Mouse (Mus musculus) hindbrain, embryonic 16.5 days (tissue): ENCODE measurements around the gene Ankle2. TPM values are rescaled to one million over a fixed set of nuclear protein-coding genes. Genes with fewer than 3 reads are reported as not detected.

ENCODE experiments used
- ATAC-seq: fragments of 200-750 bp; cut with Nextera tagmentation; 2 replicates; pipeline ENCODE4 v1.8.0; 2017; ENCODE audit warnings: moderate TSS enrichment, moderate library complexity
- H3K27ac ChIP-seq: fragments of 300-500 bp; sonication (generic); 2 replicates; pipeline ENCODE4 v1.5.1; 2014; ENCODE audit warnings: low read depth, mild to moderate bottlenecking, control low read depth, low read length, moderate library complexity
- H3K27me3 ChIP-seq: fragments of 300-500 bp; sonication (generic); replicated peaks from 2 replicates; pipeline ENCODE4 v1.6.1; 2014; ENCODE audit warnings: low read length; ENCODE audit not compliant: control insufficient read depth, insufficient read depth
- H3K36me3 ChIP-seq: fragments of 300-500 bp; sonication (generic); 2 replicates; pipeline ENCODE4 v1.6.1; 2014; ENCODE audit warnings: mild to moderate bottlenecking, low read length, moderate library complexity, mixed read lengths; ENCODE audit not compliant: control insufficient read depth, insufficient read depth
- H3K4me1 ChIP-seq: fragments of 300-500 bp; sonication (generic); 2 replicates; pipeline ENCODE4 v1.6.1; 2014; ENCODE audit warnings: low read depth, low read length; ENCODE audit not compliant: control insufficient read depth, insufficient read depth
- H3K4me2 ChIP-seq: fragments of 300-500 bp; sonication (generic); 2 replicates; pipeline ENCODE4 v1.6.1; 2014; ENCODE audit warnings: mild to moderate bottlenecking, low read length, control low read depth, moderate library complexity
- H3K4me3 ChIP-seq: fragments of 300-500 bp; sonication (generic); 2 replicates; pipeline ENCODE4 v1.5.1; 2014; ENCODE audit warnings: mild to moderate bottlenecking, low read length, control low read depth, moderate library complexity
- H3K9ac ChIP-seq: fragments of 300-500 bp; sonication (generic); 2 replicates; pipeline ENCODE4 v1.6.1; 2014; ENCODE audit warnings: low read depth, mild to moderate bottlenecking, control low read depth, low read length, moderate library complexity
- H3K9me3 ChIP-seq: fragments of 300-500 bp; sonication (generic); 2 replicates; pipeline ENCODE4 v1.6.1; 2014; ENCODE audit warnings: mild to moderate bottlenecking, low read length, moderate library complexity; ENCODE audit not compliant: control insufficient read depth
- WGBS: fragments of 180-500 bp; shearing (Covaris S2); extraction: QIAGEN DNeasy Blood & Tissue Kit; methylation state at CpG from one replicate; pipeline ENCODE4 v1.1.7; 2014; 5-methylcytosine and 5-hydroxymethylcytosine counted together
- polyA plus RNA-seq: library from polyadenylated mRNA; unstranded; fragments of >200 nt; fragmentation: Nextera tagmentation; extraction: Ambion mirVana; gene quantifications from 2 replicates; pipeline ENCODE4 v1.2.1, GENCODE M21; 2015

Ankle2 gene
- polyA plus RNA-seq, result 17.2 and 18.2 TPM in 2 replicates

- Histone ChIP-seq H3K9ac (peak within 1 kb of the TSS; percentile 99), H3K4me1 (peaks cover 15% of the 10 kb centered on the region), H3K4me3 (peak within 1 kb of the TSS; percentile 100), H3K9me3 (no peaks in the 10 kb centered on the region), H3K36me3 (peaks cover 9% of the 10 kb centered on the region), H3K27me3 (no peaks in the 10 kb centered on the region), H3K27ac (peak within 1 kb of the TSS; percentile 93), H3K4me2 (peak within 1 kb of the TSS; percentile 71)
- WGBS, result under 1% methylated on average over 62 of the region's 81 CpGs
- ATAC-seq, result peak; percentile 98
These were observed at the start of gene Ankle2 for GRCm38 (mm10) chr5:110230780-110231461. TSS of gene Ankle2 (plus strand) at chr5:110231004.

- H3K4me2 ChIP-seq, result no peak overlapping the region
- H3K9me3 ChIP-seq, result no peaks in the 10 kb centered on the region
- no peak overlapping the region for H3K4me3 ChIP-seq
- peaks cover 13% of the 10 kb centered on the region for H3K4me1 ChIP-seq
- H3K27ac ChIP-seq, result no peak overlapping the region
- H3K36me3 ChIP-seq, result peaks cover 13% of the 10 kb centered on the region
- H3K9ac ChIP-seq, result no peak overlapping the region
- no peak for ATAC-seq
- H3K27me3 ChIP-seq, result no peaks in the 10 kb centered on the region
- WGBS, result 95% methylated on average over 5 of the region's 5 CpGs
These were observed 49.1 kb upstream of the Ankle2 start for GRCm38 (mm10) chr5:110181716-110182115.

GRCm38 (mm10) chr5:110203164-110203895 is 27.5 kb upstream of the Ankle2 start:
- ATAC-seq, result no peak
- H3K4me3 ChIP-seq, result no peak overlapping the region
- no peaks in the 10 kb centered on the region for H3K9me3 ChIP-seq
- no peak overlapping the region for H3K27ac ChIP-seq
- H3K9ac ChIP-seq, result no peak overlapping the region
- peaks cover 61% of the 10 kb centered on the region for H3K36me3 ChIP-seq
- H3K4me2 ChIP-seq, result no peak overlapping the region
- no peaks in the 10 kb centered on the region for H3K27me3 ChIP-seq
- 86% methylated on average over 10 of the region's 10 CpGs for WGBS
- H3K4me1 ChIP-seq, result no peaks in the 10 kb centered on the region

GRCm38 (mm10) chr5:110204777-110205176 is 26.0 kb upstream of the Ankle2 start:
- WGBS, result 84% methylated on average over 6 of the region's 6 CpGs
- no peak overlapping the region for H3K4me3 ChIP-seq
- H3K27ac ChIP-seq, result no peak overlapping the region
- no peak overlapping the region for H3K9ac ChIP-seq
- ATAC-seq, result no peak
- H3K27me3 ChIP-seq, result no peaks in the 10 kb centered on the region
- H3K9me3 ChIP-seq, result no peaks in the 10 kb centered on the region
- H3K4me2 ChIP-seq, result no peak overlapping the region
- peaks cover 69% of the 10 kb centered on the region for H3K36me3 ChIP-seq
- H3K4me1 ChIP-seq, result no peaks in the 10 kb centered on the region

GRCm38 (mm10) chr5:110211312-110211711 is 19.5 kb upstream of the Ankle2 start:
- 95% methylated on average over 2 of the region's 2 CpGs for WGBS
- Histone ChIP-seq H3K4me2 (no peak overlapping the region), H3K4me3 (no peak overlapping the region), H3K27ac (no peak overlapping the region), H3K4me1 (no peaks in the 10 kb centered on the region), H3K36me3 (peaks cover 65% of the 10 kb centered on the region), H3K9me3 (no peaks in the 10 kb centered on the region), H3K27me3 (no peaks in the 10 kb centered on the region), H3K9ac (no peak overlapping the region)
- ATAC-seq, result no peak

GRCm38 (mm10) chr5:110216780-110217179 is 14.0 kb upstream of the Ankle2 start:
- H3K36me3 ChIP-seq, result peaks cover 59% of the 10 kb centered on the region
- H3K27me3 ChIP-seq, result no peaks in the 10 kb centered on the region
- ATAC-seq, result no peak
- H3K9me3 ChIP-seq, result no peaks in the 10 kb centered on the region
- H3K4me1 ChIP-seq, result no peaks in the 10 kb centered on the region
- WGBS, result 93% methylated on average over 3 of the region's 3 CpGs
- H3K4me2 ChIP-seq, result no peak overlapping the region
- H3K9ac ChIP-seq, result no peak overlapping the region
- H3K4me3 ChIP-seq, result no peak overlapping the region
- no peak overlapping the region for H3K27ac ChIP-seq

- Histone ChIP-seq H3K9ac (no peak overlapping the region), H3K4me3 (no peak overlapping the region), H3K27ac (no peak overlapping the region), H3K27me3 (no peaks in the 10 kb centered on the region), H3K4me1 (no peaks in the 10 kb centered on the region), H3K36me3 (peaks cover 46% of the 10 kb centered on the region), H3K9me3 (no peaks in the 10 kb centered on the region), H3K4me2 (no peak overlapping the region)
- WGBS, result 94% methylated on average over 4 of the region's 4 CpGs
- no peak for ATAC-seq
These were observed 10.5 kb upstream of the Ankle2 start for GRCm38 (mm10) chr5:110220331-110220730.

- no peak overlapping the region for H3K4me3 ChIP-seq
- H3K9me3 ChIP-seq, result no peaks in the 10 kb centered on the region
- H3K4me1 ChIP-seq, result no peaks in the 10 kb centered on the region
- H3K27ac ChIP-seq, result no peak overlapping the region
- no peak overlapping the region for H3K9ac ChIP-seq
- no peak overlapping the region for H3K4me2 ChIP-seq
- H3K27me3 ChIP-seq, result no peaks in the 10 kb centered on the region
- ATAC-seq, result no peak
- WGBS, result 83% methylated on average over 6 of the region's 6 CpGs
- peaks cover 37% of the 10 kb centered on the region for H3K36me3 ChIP-seq
These were observed 8.0 kb upstream of the Ankle2 start for GRCm38 (mm10) chr5:110222757-110223156.

GRCm38 (mm10) chr5:110225056-110225455 is 5.7 kb upstream of the Ankle2 start:
- H3K9ac ChIP-seq, result no peak overlapping the region
- no peak for ATAC-seq
- no peaks in the 10 kb centered on the region for H3K9me3 ChIP-seq
- 95% methylated on average over 3 of the region's 3 CpGs for WGBS
- H3K4me3 ChIP-seq, result no peak overlapping the region
- H3K4me1 ChIP-seq, result peaks cover 4% of the 10 kb centered on the region
- peaks cover 25% of the 10 kb centered on the region for H3K36me3 ChIP-seq
- no peak overlapping the region for H3K4me2 ChIP-seq
- H3K27ac ChIP-seq, result no peak overlapping the region
- no peaks in the 10 kb centered on the region for H3K27me3 ChIP-seq
